Mouse (Mus musculus) stomach, embryonic 14.5 days (tissue): ENCODE results near the gene Apoa2. TPM values are rescaled to one million over a fixed set of nuclear protein-coding genes. Genes with fewer than 3 reads are reported as not detected.

Source experiments
- ATAC-seq: fragments of 200-750 bp; cut with Nextera tagmentation; 2 replicates; pipeline ENCODE4 v1.8.0; 2017; ENCODE audit warnings: low read depth, moderate TSS enrichment; ENCODE audit not compliant: insufficient number of reproducible peaks, insufficient read depth, low FRiP score
- H3K27ac ChIP-seq: fragments of 300-500 bp; sonication (generic); 2 replicates; pipeline ENCODE4 v1.5.1; 2014; ENCODE audit warnings: mild to moderate bottlenecking, low read length, moderate library complexity, mixed read lengths
- H3K27me3 ChIP-seq: fragments of 300-500 bp; sonication (generic); 2 replicates; pipeline ENCODE4 v1.6.1; 2014; ENCODE audit warnings: low read length, control low read depth, mixed read lengths; ENCODE audit not compliant: control insufficient read depth, insufficient read depth
- H3K36me3 ChIP-seq: fragments of 300-500 bp; sonication (generic); 2 replicates; pipeline ENCODE4 v1.6.1; 2014; ENCODE audit warnings: mild to moderate bottlenecking, control low read depth, low read length, moderate library complexity, mixed read lengths; ENCODE audit not compliant: control insufficient read depth, insufficient read depth
- H3K4me1 ChIP-seq: fragments of 300-500 bp; sonication (generic); 2 replicates; pipeline ENCODE4 v1.6.1; 2014; ENCODE audit warnings: low read length, control low read depth, mixed read lengths; ENCODE audit not compliant: control insufficient read depth, insufficient read depth
- H3K4me2 ChIP-seq: fragments of 300-500 bp; sonication (generic); replicated peaks from 2 replicates; pipeline ENCODE4 v1.6.1; 2014; ENCODE audit warnings: low read depth, low read length, control low read depth
- H3K4me3 ChIP-seq: fragments of 300-500 bp; sonication (generic); 2 replicates; pipeline ENCODE4 v1.5.1; 2014; ENCODE audit warnings: low read depth, low read length, control low read depth
- H3K9ac ChIP-seq: fragments of 300-500 bp; sonication (generic); replicated peaks from 2 replicates; pipeline ENCODE4 v1.6.1; 2014; ENCODE audit warnings: low read depth, mild to moderate bottlenecking, control low read depth, low read length, moderate library complexity, mixed read lengths
- H3K9me3 ChIP-seq: fragments of 300-500 bp; sonication (generic); 2 replicates; pipeline ENCODE4 v1.6.1; 2016; ENCODE audit warnings: low read depth, low read length, control low read depth; ENCODE audit not compliant: control insufficient read depth
- WGBS: fragments of 180-500 bp; shearing (Covaris S2); extraction: QIAGEN DNeasy Blood & Tissue Kit; methylation state at CpG from one replicate; pipeline ENCODE4 v1.1.7; 2014; 5-methylcytosine and 5-hydroxymethylcytosine counted together
- polyA plus RNA-seq: library from polyadenylated mRNA; unstranded; fragments of >200 nt; fragmentation: Nextera tagmentation; extraction: Ambion mirVana; gene quantifications from 2 replicates; pipeline ENCODE4 v1.2.1, GENCODE M21; 2014

Apoa2 gene
- polyA plus RNA-seq, 1 experiment from 2014 or later: 7.3 TPM

- no peak overlapping the region for H3K4me3 ChIP-seq
- H3K27ac ChIP-seq: no peak overlapping the region
- H3K4me2 ChIP-seq: no peak overlapping the region
- no peak for ATAC-seq
- no peaks in the 10 kb centered on the region for H3K27me3 ChIP-seq
- H3K36me3 ChIP-seq: peaks cover 9% of the 10 kb centered on the region
- no peak overlapping the region for H3K9ac ChIP-seq
- H3K4me1 ChIP-seq: peaks cover 5% of the 10 kb centered on the region
- H3K9me3 ChIP-seq: no peaks in the 10 kb centered on the region
- WGBS: 88% methylated on average over 18 of the region's 18 CpGs
Observed at GRCm38 (mm10) chr1:171216241-171216955, 8.5 kb upstream of the Apoa2 start.

DNA sequence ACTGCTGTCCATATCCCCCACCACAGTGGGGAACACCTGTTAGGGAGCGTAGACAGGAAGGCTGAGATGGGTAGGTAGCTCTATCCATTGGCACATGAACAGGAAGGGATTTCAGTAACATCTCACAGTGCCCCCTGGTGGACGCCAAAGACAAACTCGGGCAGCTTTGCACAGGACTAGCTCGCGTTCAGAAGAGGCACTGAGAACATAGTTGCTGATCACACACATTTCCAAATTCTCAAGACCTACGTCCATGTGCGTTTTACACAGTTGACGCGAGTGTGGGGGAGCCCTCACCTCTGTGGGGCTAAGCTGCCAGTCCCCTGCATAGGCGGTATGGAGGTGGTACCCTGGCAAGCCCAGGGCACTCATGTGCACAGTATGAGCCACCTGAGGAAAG, 4.0 kb upstream of the Apoa2 start:
- H3K9ac ChIP-seq: no peak overlapping the region
- peaks cover 9% of the 10 kb centered on the region for H3K36me3 ChIP-seq
- peak overlapping the region; percentile 88 for H3K4me2 ChIP-seq
- 6% methylated on average over 10 of the region's 10 CpGs for WGBS
- no peak for ATAC-seq
- no peak overlapping the region for H3K27ac ChIP-seq
- no peaks in the 10 kb centered on the region for H3K9me3 ChIP-seq
- peak overlapping the region; percentile 52; the same call in 1 of the 2 replicates for H3K4me3 ChIP-seq
- H3K4me1 ChIP-seq: peaks cover 7% of the 10 kb centered on the region
- no peaks in the 10 kb centered on the region for H3K27me3 ChIP-seq

DNA sequence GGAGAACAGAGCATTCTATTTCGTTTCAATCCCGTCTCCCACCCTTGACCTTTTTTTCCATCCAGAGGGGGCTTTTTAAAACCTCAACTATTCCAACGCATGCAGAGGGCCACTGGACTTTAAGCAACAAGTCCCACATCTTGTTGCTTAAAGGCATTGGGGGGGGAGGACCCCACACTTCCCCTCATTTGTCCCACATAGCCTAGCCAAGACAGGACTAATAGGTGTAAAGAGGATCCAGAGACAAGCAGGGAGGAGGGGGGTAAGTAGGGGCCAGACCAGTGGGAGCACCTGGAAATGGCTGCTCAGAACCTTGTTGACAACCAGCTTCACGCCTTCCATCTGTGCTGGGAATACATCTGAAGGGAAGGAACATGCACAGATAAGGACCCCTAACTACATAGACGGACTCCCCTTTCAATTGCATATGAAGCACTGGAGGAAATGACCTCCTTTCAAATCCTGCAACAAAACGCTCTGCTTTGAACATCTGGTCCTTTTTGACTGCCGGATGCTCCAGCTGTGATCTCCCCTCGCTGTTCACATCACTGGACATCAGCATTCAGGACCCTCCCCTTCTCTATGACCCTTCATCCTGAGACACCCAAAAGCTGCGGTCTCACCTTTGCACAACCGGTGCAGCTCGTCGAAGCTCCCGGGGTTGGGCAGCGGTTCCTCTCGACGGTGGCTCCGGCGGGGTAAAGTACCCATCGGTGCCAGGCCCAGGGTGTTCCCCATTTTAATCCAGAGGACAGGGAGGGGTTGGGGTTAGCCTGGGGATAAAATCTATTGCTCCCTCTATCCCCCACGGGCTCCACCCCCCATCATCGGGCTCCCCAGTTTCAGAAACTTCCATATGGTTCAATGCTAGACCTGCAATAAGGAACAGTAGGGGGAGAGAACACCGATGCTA, 3.3 kb upstream of the Apoa2 start:
- peaks cover 9% of the 10 kb centered on the region for H3K36me3 ChIP-seq
- ATAC-seq: no peak
- peak overlapping the region; percentile 39; the same call in 1 of the 2 replicates for H3K9ac ChIP-seq
- no peak overlapping the region; the same call in 1 of the 2 replicates for H3K27ac ChIP-seq
- peaks cover 7% of the 10 kb centered on the region for H3K4me1 ChIP-seq
- no peaks in the 10 kb centered on the region for H3K27me3 ChIP-seq
- H3K4me3 ChIP-seq: peak overlapping the region; percentile 52
- no peaks in the 10 kb centered on the region for H3K9me3 ChIP-seq
- H3K4me2 ChIP-seq: peak overlapping the region; percentile 88
- 8% methylated on average over 22 of the region's 22 CpGs for WGBS

- Histone ChIP-seq H3K27me3 (no peaks in the 10 kb centered on the region), H3K27ac (peak within 1 kb of the TSS; percentile 85), H3K36me3 (peaks cover 9% of the 10 kb centered on the region), H3K9ac (peak within 1 kb of the TSS; percentile 39; the same call in 1 of the 2 replicates), H3K9me3 (no peaks in the 10 kb centered on the region), H3K4me1 (peaks cover 7% of the 10 kb centered on the region), H3K4me3 (peak within 1 kb of the TSS; percentile 52), H3K4me2 (peak within 1 kb of the TSS; percentile 88)
- 1% methylated on average over 28 of the region's 28 CpGs for WGBS
- ATAC-seq: peak; percentile 98
Observed at GRCm38 (mm10) chr1:171222238-171223155, 2.4 kb upstream of the Apoa2 start, which contains the start of gene Tomm40l. Tomm40l (minus strand) TSS chr1:171222514.

DNA sequence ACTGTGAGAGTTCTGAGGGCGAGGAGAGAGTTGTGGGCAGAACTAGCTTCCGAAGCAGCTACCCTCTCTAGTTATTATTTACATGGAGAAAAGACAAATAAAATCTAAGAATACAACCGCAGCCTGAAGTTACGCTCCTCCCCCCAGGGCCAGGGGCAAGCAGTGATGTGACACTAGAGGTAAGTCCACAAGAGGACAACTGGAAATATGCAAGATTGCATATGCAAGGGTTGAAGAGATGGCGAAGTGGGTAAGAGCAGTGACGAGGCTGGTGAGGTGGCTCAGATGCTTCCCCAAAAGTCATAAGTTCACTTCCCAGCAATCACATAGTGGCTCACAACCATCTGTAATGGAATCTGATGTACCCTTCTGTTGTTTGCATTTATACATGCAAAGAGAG, 1.7 kb upstream of the Apoa2 start:
- H3K4me3 ChIP-seq: peak overlapping the region; percentile 28
- 79% methylated on average over 6 of the region's 6 CpGs for WGBS

DNA sequence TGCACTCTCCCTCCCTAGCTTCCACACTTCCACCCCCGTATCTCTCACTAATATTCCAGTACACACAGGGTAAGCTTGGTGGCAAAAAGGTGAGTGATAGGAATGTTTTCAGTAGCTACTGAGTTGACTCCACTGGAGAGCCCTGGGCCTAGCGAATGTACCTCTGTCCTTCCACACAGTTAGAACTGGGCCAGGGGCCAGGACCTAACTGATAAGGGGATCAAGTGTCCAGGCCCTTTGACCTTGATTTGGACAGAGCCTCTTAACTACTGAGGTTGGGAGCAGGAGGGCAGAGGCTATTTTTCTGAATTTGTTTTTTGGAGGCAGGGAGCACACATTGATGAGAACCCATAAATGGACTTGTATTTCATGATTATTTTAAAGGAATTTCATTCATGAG, 1.1 kb upstream of the Apoa2 start:
- Histone ChIP-seq H3K27me3 (no peaks in the 10 kb centered on the region), H3K9me3 (no peaks in the 10 kb centered on the region), H3K4me1 (peaks cover 7% of the 10 kb centered on the region), H3K9ac (no peak overlapping the region), H3K27ac (no peak overlapping the region), H3K4me3 (no peak overlapping the region), H3K4me2 (no peak overlapping the region), H3K36me3 (peaks cover 9% of the 10 kb centered on the region)
- ATAC-seq: no peak
- WGBS: 78% methylated on average over 2 of the region's 2 CpGs

More for the DNA sequence above, 1.7 kb upstream of the Apoa2 start:
- H3K27ac ChIP-seq: peak overlapping the region; percentile 85
- H3K4me2 ChIP-seq: peak overlapping the region; percentile 42
- H3K9me3 ChIP-seq: no peaks in the 10 kb centered on the region
- H3K36me3 ChIP-seq: peaks cover 9% of the 10 kb centered on the region
- H3K9ac ChIP-seq: no peak overlapping the region
- peaks cover 7% of the 10 kb centered on the region for H3K4me1 ChIP-seq
- no peak for ATAC-seq
- no peaks in the 10 kb centered on the region for H3K27me3 ChIP-seq

GRCm38 (mm10) chr1:171226780-171227179, 1.9 kb downstream of the Apoa2 start:
- H3K36me3 ChIP-seq: no peaks in the 10 kb centered on the region
- no peak overlapping the region for H3K9ac ChIP-seq
- no peak overlapping the region for H3K4me3 ChIP-seq
- no peaks in the 10 kb centered on the region for H3K27me3 ChIP-seq
- 55% methylated on average over 4 of the region's 4 CpGs for WGBS
- no peak overlapping the region for H3K4me2 ChIP-seq
- H3K27ac ChIP-seq: no peak overlapping the region
- H3K9me3 ChIP-seq: no peaks in the 10 kb centered on the region
- no peaks in the 10 kb centered on the region; the same call in 1 of the 2 replicates for H3K4me1 ChIP-seq
- no peak for ATAC-seq

DNA sequence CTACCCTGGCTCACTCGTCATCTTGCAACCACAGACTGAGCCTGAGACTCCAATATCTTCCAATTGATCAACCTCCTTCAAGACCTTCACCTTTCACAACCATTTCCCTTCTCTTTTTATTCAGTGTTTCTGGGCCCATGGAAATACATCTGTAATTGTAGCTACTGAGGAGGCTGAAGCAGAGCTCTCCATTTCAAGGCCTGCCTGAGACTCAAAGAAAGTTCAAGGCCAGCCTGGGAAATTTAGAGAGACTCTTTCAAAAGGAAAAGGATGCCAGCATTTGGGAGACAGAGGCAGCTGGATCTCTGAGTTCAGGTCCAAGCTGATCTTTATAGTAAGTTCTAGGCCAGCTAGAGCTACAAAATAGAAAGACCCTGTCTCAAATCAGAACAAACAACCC, 3.0 kb downstream of the Apoa2 start:
- H3K4me2 ChIP-seq: no peak overlapping the region
- no peak overlapping the region for H3K9ac ChIP-seq
- no peaks in the 10 kb centered on the region for H3K4me1 ChIP-seq
- no peaks in the 10 kb centered on the region for H3K36me3 ChIP-seq
- H3K27ac ChIP-seq: no peak overlapping the region
- H3K27me3 ChIP-seq: no peaks in the 10 kb centered on the region
- no peaks in the 10 kb centered on the region for H3K9me3 ChIP-seq
- ATAC-seq: no peak
- no peak overlapping the region for H3K4me3 ChIP-seq
- WGBS: 79% methylated on average over 1 of the region's 1 CpGs
